12 mouse cellular contexts compared by ENCODE assay signal in the genomic region with DNA sequence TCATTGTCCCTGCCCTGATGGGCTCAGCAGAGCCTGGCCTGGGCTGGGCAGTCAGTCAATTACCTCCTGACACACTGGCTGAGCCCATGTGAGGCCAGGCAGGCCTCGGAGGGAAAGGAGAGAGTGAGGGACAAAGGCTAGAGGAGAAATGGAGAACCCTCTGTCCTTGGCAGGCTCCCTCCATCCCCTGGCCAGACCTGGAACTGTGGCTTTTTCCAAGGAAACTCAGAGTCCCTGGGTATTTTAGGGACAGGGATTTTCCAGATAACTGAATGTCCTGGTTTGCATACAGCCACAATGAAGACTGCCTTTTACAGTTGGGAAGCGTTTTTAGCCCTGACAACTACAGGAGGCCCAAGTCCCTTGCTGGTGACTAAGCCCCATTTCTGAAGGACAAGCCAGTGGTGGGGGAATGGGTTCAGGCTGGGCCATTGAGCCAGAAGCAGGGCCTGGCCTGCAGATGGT. TPM values are rescaled to one million over a fixed set of nuclear protein-coding genes. Genes with fewer than 3 reads are reported as not detected.
DNase-seq lines count a peak whose midpoint lies in the region; ATAC-seq and TF ChIP-seq lines count a peak whose summit lies in the region.
"Had no signal": no experiment of that assay in that cellular context is flagged by ENCODE, and none has a peak within 500 bp of the region (broad histone marks: within the 10 kb centered on the region; RNA-seq: fewer than 3 reads in every experiment).

No protein-coding gene starts in this region.

- no peak overlapping the region for H3K4me2 ChIP-seq in midbrain, postnatal 0 days (ENCODE audit: low read depth, low read length, poor library complexity, severe bottlenecking)

- 42% methylated on average over 2 of the region's 2 CpGs for whole genome bisulfite sequencing in hindbrain, embryonic 10.5 days
- WGBS in midbrain, postnatal 0 days, result 24% methylated on average over 2 of the region's 2 CpGs

- no peak overlapping the region; the same call in 1 of the 2 replicates for H3K9ac ChIP-seq in midbrain, postnatal 0 days (replicated peaks; ENCODE audit: low read length, poor library complexity, severe bottlenecking)

- DNase-seq in layer of hippocampus, adult 2 months (ENCODE audit: low spot score in 2 of 2), result no peak
- DNase-seq in layer of hippocampus, adult 9-11 months, result no peak
- peak; percentile 66 for DNase-seq in adrenal gland, postnatal 36 days
- DNase-seq in hindbrain, embryonic 10.5 days (ENCODE audit: low spot score), result no peak
- DNase-seq in midbrain, postnatal 0 days (ENCODE audit: low spot score), result no peak
- DNase-seq in ovary, postnatal 36 days (ENCODE audit: low spot score), result no peak
- no peak for DNase-seq in testis, postnatal 14 days (ENCODE audit: low spot score)
- DNase-seq: kidney, postnatal 10 days; lung, adult 18-20 months; spleen, adult 18-20 months; thymus, postnatal 14 days had no signal

- ATAC-seq in midbrain, postnatal 0 days (ENCODE audit: low FRiP score), result no peak

- no peak for TF ChIP-seq CTCF in layer of hippocampus, adult 2 months (conservative IDR thresholded peaks at IDR 0.05)
- no peak for TF ChIP-seq CTCF in midbrain, postnatal 0 days (IDR thresholded peaks at IDR 0.05)

- peaks cover 28% of the 10 kb centered on the region for H3K4me1 ChIP-seq in hindbrain, embryonic 10.5 days (replicated peaks)
- peaks cover 9% of the 10 kb centered on the region; the same call in 1 of the 2 replicates for H3K4me1 ChIP-seq in midbrain, postnatal 0 days (ENCODE audit: insufficient read depth, low read length)

- peak overlapping the region; percentile 33; the same call in 1 of the 2 replicates for H3K27ac ChIP-seq in layer of hippocampus, adult 2 months
- peak overlapping the region; percentile 73 for H3K27ac ChIP-seq in hindbrain, embryonic 10.5 days
- peak overlapping the region; percentile 4 for H3K27ac ChIP-seq in midbrain, postnatal 0 days (ENCODE audit: low read depth, low read length)

- H3K4me3 ChIP-seq in layer of hippocampus, adult 2 months, result no peak overlapping the region
- H3K4me3 ChIP-seq in hindbrain, embryonic 10.5 days, result no peak overlapping the region
- no peak overlapping the region for H3K4me3 ChIP-seq in midbrain, postnatal 0 days (ENCODE audit: low read depth, low read length)

- peaks cover 6% of the 10 kb centered on the region; the same call in 1 of the 2 replicates for H3K36me3 ChIP-seq in hindbrain, embryonic 10.5 days
- no peaks in the 10 kb centered on the region for H3K36me3 ChIP-seq in midbrain, postnatal 0 days (ENCODE audit: insufficient read depth, low read length)

- no peaks in the 10 kb centered on the region for H3K9me3 ChIP-seq in hindbrain, embryonic 10.5 days
- H3K9me3 ChIP-seq in midbrain, postnatal 0 days (ENCODE audit: low read length), result no peaks in the 10 kb centered on the region

- H3K27me3 ChIP-seq in hindbrain, embryonic 10.5 days (ENCODE audit: insufficient read depth, poor library complexity, severe bottlenecking), result no peaks in the 10 kb centered on the region; the same call in 1 of the 2 replicates
- H3K27me3 ChIP-seq in midbrain, postnatal 0 days (ENCODE audit: insufficient read depth, low read length), result no peaks in the 10 kb centered on the region; the same call in 1 of the 2 replicates

RNA-seq across cellular contexts. Expression of a gene that starts 20.2 kb away (rescaled TPM):
- 10 to 100 TPM; 14.6 to 18.3 TPM for total RNA-seq in layer of hippocampus, adult 2 months (2021)
- total RNA-seq in adrenal gland, postnatal 36 days (2021), result 10 to 100 TPM; 28.8 to 38.7 TPM
- polyA plus RNA-seq in hindbrain, embryonic 10.5 days (2016; fragmentation: Nextera tagmentation; extraction: Ambion mirVana), result 9.4 and 11.8 TPM in 2 replicates
- total RNA-seq in midbrain, postnatal 0 days (2014; rRNA removed), result 7.3 and 7.8 TPM in 2 replicates
- 6.9 and 8.5 TPM in 2 replicates for polyA plus RNA-seq in midbrain, postnatal 0 days (2015; fragmentation: Nextera tagmentation; extraction: Ambion mirVana)

RNA-seq across cellular contexts. Expression of a gene that starts 36.1 kb away (rescaled TPM):
- total RNA-seq in layer of hippocampus, adult 2 months (2021), result 1 to 10 TPM; 2.7 to 2.9 TPM
- 1 to 10 TPM in 1 of 2 experiments, under 1 TPM in 1; 0.79 to 2.0 TPM for total RNA-seq in adrenal gland, postnatal 36 days (2021)
- polyA plus RNA-seq in hindbrain, embryonic 10.5 days (2016; fragmentation: Nextera tagmentation; extraction: Ambion mirVana), result 0.16 and 0.41 TPM in 2 replicates
- total RNA-seq in midbrain, postnatal 0 days (2014; rRNA removed), result 20.8 and 24.7 TPM in 2 replicates
- 4.4 and 4.8 TPM in 2 replicates for polyA plus RNA-seq in midbrain, postnatal 0 days (2015; fragmentation: Nextera tagmentation; extraction: Ambion mirVana)
- total RNA-seq: common myeloid progenitor, adult 5-6 weeks had no signal

Comparison
In these comparisons a context has a peak if more than half of its experiments do, and no peak if none do; other contexts are left out.
1. DNase-seq: peak in adrenal gland, postnatal 36 days (2 of 2); none in layer of hippocampus, adult 2 months (0 of 2), layer of hippocampus, adult 9-11 months (single experiment), hindbrain, embryonic 10.5 days (single experiment), midbrain, postnatal 0 days (single experiment), ovary, postnatal 36 days (single experiment) and testis, postnatal 14 days (single experiment).
2. H3K27ac ChIP-seq: peak in every context shown above with its lines; median percentile 73 in hindbrain, embryonic 10.5 days; 33 in layer of hippocampus, adult 2 months; 4 in midbrain, postnatal 0 days.